ENCODE assay signal across 17 mouse cellular contexts in the genomic region with DNA sequence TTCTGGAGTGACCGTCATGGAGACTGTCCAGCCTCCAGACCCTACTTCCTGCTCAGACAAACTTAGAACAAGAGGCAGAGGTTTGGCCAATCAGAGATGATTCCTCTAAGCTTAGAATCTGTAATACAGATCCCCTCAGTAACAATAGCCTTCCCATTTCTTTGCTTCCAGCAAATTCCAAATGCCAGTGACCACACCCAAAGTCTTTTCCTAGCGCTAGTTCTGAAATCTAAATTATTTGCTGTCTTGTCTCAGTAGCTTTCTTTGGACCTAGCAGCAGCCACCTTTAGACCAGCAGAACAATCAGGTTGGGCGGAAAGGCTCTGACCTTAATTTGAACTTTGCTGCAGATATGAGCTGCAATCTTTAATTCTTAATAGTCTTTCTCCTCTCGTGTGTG. TPM values are rescaled to one million over a fixed set of nuclear protein-coding genes. Genes with fewer than 3 reads are reported as not detected.
A peak's percentile ranks its signal among the peaks of the same experiment; 100 is the strongest.
DNase-seq lines count a peak whose midpoint lies in the region; ATAC-seq and TF ChIP-seq lines count a peak whose summit lies in the region.
"Had no signal": no experiment of that assay in that cellular context is flagged by ENCODE, and none has a peak within 500 bp of the region (broad histone marks: within the 10 kb centered on the region; RNA-seq: fewer than 3 reads in every experiment).

No protein-coding gene starts in this region.

- H3K9ac ChIP-seq in kidney, embryonic 16.5 days (replicated peaks; ENCODE audit: low read length), result no peak overlapping the region
- no peak overlapping the region for H3K9ac ChIP-seq in heart, postnatal 0 days (replicated peaks; ENCODE audit: low read depth, low read length)
- H3K9ac ChIP-seq: forebrain, embryonic 13.5 days; limb, embryonic 15.5 days; neural tube, embryonic 12.5 days had no signal

- no peak for DNase-seq in gastrocnemius, adult 2 months
- no peak for DNase-seq in gastrocnemius, adult 18-20 months (ENCODE audit: low spot score)
- DNase-seq in kidney, adult 18-20 months, result no peak
- DNase-seq in ZHBTc4 (ENCODE audit: low read depth, low spot score), result peak; percentile 68
- DNase-seq in heart, postnatal 0 days (ENCODE audit: low spot score), result peak; percentile 34
- DNase-seq in embryo, embryonic 10 days (ENCODE audit: low spot score), result no peak
- DNase-seq: adrenal gland, postnatal 36 days; cerebellum, adult 8-10 months; kidney, adult 8-10 months; lung, postnatal 4 days; thymus, adult 2 months had no signal

- H3K4me2 ChIP-seq in kidney, embryonic 16.5 days (replicated peaks; ENCODE audit: low read depth, low read length), result no peak overlapping the region
- no peak overlapping the region for H3K4me2 ChIP-seq in heart, postnatal 0 days (ENCODE audit: low read depth, low read length)
- H3K4me2 ChIP-seq: forebrain, embryonic 13.5 days; limb, embryonic 15.5 days; neural tube, embryonic 12.5 days had no signal

- TF ChIP-seq CTCF in gastrocnemius, adult 2 months (IDR thresholded peaks at IDR 0.05), result no peak
- TF ChIP-seq CTCF in heart, postnatal 0 days (IDR thresholded peaks at IDR 0.05; ENCODE audit: low read depth), result no peak

- intact Hi-C loops in gastrocnemius, adult 2 months (cut with DNase I), result no loop called here

- no peak overlapping the region for H3K4me3 ChIP-seq in gastrocnemius, adult 2 months
- no peak overlapping the region for H3K4me3 ChIP-seq in kidney, embryonic 16.5 days (ENCODE audit: low read length)
- no peak overlapping the region for H3K4me3 ChIP-seq in heart, postnatal 0 days (ENCODE audit: low read depth, low read length)
- H3K4me3 ChIP-seq: forebrain, embryonic 13.5 days; limb, embryonic 15.5 days; midbrain, embryonic 10.5 days; neural tube, embryonic 12.5 days had no signal

- no peak for ATAC-seq in kidney, embryonic 16.5 days (ENCODE audit: low FRiP score, low TSS enrichment)
- ATAC-seq in heart, postnatal 0 days (ENCODE audit: insufficient read depth, low read depth), result peak; percentile 39; the same call in 1 of the 2 replicates
- ATAC-seq in inflammation-experienced regulatory T-cells, adult 6 months, result no peak
- ATAC-seq: forebrain, embryonic 13.5 days had no signal

- H3K9me3 ChIP-seq in kidney, embryonic 16.5 days (ENCODE audit: low read length), result no peaks in the 10 kb centered on the region
- no peaks in the 10 kb centered on the region for H3K9me3 ChIP-seq in heart, postnatal 0 days (replicated peaks; ENCODE audit: control insufficient read depth, low read length)
- H3K9me3 ChIP-seq: forebrain, embryonic 13.5 days; limb, embryonic 15.5 days; midbrain, embryonic 10.5 days; neural tube, embryonic 12.5 days had no signal

- H3K27me3 ChIP-seq in kidney, embryonic 16.5 days (ENCODE audit: insufficient read depth, low read length), result no peaks in the 10 kb centered on the region
- H3K27me3 ChIP-seq in heart, postnatal 0 days (ENCODE audit: control insufficient read depth, insufficient read depth, low read length), result no peaks in the 10 kb centered on the region
- H3K27me3 ChIP-seq: forebrain, embryonic 13.5 days; limb, embryonic 15.5 days; neural tube, embryonic 12.5 days had no signal

- H3K27ac ChIP-seq in gastrocnemius, adult 2 months, result peak overlapping the region; percentile 65
- 0 out of 2 replicates have a peak overlapping the region, but pooled peaks have one; percentile 18 for H3K27ac ChIP-seq in kidney, embryonic 16.5 days (ENCODE audit: low read length)
- peak overlapping the region; percentile 9 for H3K27ac ChIP-seq in heart, postnatal 0 days (ENCODE audit: low read depth)
- H3K27ac ChIP-seq: forebrain, embryonic 13.5 days; midbrain, embryonic 10.5 days; neural tube, embryonic 12.5 days had no signal

- no peak for TF ChIP-seq EP300 in heart, postnatal 0 days (IDR thresholded peaks at IDR 0.05; ENCODE audit: low read depth)

- H3K36me3 ChIP-seq in kidney, embryonic 16.5 days (ENCODE audit: insufficient read depth, low read length), result no peaks in the 10 kb centered on the region
- H3K36me3 ChIP-seq in heart, postnatal 0 days (replicated peaks; ENCODE audit: control insufficient read depth, insufficient read depth, low read length), result no peaks in the 10 kb centered on the region
- H3K36me3 ChIP-seq: limb, embryonic 15.5 days; midbrain, embryonic 10.5 days; neural tube, embryonic 12.5 days had no signal

- H3K4me1 ChIP-seq in kidney, embryonic 16.5 days (ENCODE audit: insufficient read depth, low read length), result peaks cover 41% of the 10 kb centered on the region
- peaks cover 25% of the 10 kb centered on the region for H3K4me1 ChIP-seq in heart, postnatal 0 days (ENCODE audit: control insufficient read depth, insufficient read depth)
- H3K4me1 ChIP-seq: forebrain, embryonic 13.5 days; neural tube, embryonic 12.5 days had no signal

- 41% methylated on average over 4 of the region's 4 CpGs for WGBS in kidney, embryonic 16.5 days
- 12% methylated on average over 4 of the region's 4 CpGs for WGBS in heart, postnatal 0 days

RNA-seq across cellular contexts. Expression of gene Xpnpep1, which starts 30.9 kb away (rescaled TPM):
- 10 to 100 TPM; 41.9 to 48.9 TPM for total RNA-seq in gastrocnemius, adult 2 months (2021)
- 10 to 100 TPM; 34.3 to 40.9 TPM for total RNA-seq in gastrocnemius, adult 18-20 months (2021)
- polyA plus RNA-seq in kidney, embryonic 16.5 days (2015; fragmentation: Nextera tagmentation; extraction: Ambion mirVana), result 166 and 167 TPM in 2 replicates
- total RNA-seq in heart, postnatal 0 days (2014; rRNA removed; ENCODE audit: low replicate concordance), result 107 and 134 TPM in 2 replicates
- 106 and 119 TPM in 2 replicates for polyA plus RNA-seq in heart, postnatal 0 days (2015; fragmentation: Nextera tagmentation; extraction: Ambion mirVana)
- 10 to 100 TPM; 53.6 to 68.4 (median 60.5) TPM for polyA plus RNA-seq in inflammation-experienced regulatory T-cells, adult 6 months (2017; shearing (Covaris generic))

Comparison
In these comparisons a context has a peak if more than half of its experiments do, and no peak if none do; other contexts are left out.
1. DNase-seq: peak in ZHBTc4 (single experiment) and heart, postnatal 0 days (single experiment); none in gastrocnemius, adult 2 months (single experiment), gastrocnemius, adult 18-20 months (single experiment), kidney, adult 18-20 months (single experiment) and embryo, embryonic 10 days (single experiment).
2. H3K27ac ChIP-seq: peak in every context shown above with its lines; median percentile 65 in gastrocnemius, adult 2 months; 18 in kidney, embryonic 16.5 days; 9 in heart, postnatal 0 days.